Mouse (Mus musculus) midbrain, postnatal 0 days (tissue): ENCODE data around the gene Afg1l. TPM values are rescaled to one million over a fixed set of nuclear protein-coding genes. Genes with fewer than 3 reads are reported as not detected.
A peak's percentile ranks its signal among the peaks of the same experiment; 100 is the strongest.

Experiments used
- ATAC-seq: fragments of 200-750 bp; cut with Nextera tagmentation; 2 replicates; pipeline ENCODE4 v1.8.0; 2017; ENCODE audit warnings: moderate number of reproducible peaks, mild to moderate bottlenecking, moderate TSS enrichment, moderate library complexity; ENCODE audit not compliant: low FRiP score
- DNase-seq: peaks from one replicate; pipeline ENCODE4 v3.0.0-alpha.2; 2015; ENCODE audit warnings: low spot score
- H3K27ac ChIP-seq: fragments of 300-500 bp; sonication (generic); 2 replicates; pipeline ENCODE4 v1.5.1; 2014; ENCODE audit warnings: low read depth, mild to moderate bottlenecking, low read length, mixed read lengths
- H3K27me3 ChIP-seq: fragments of 300-500 bp; sonication (generic); 2 replicates; pipeline ENCODE4 v1.6.1; 2014; ENCODE audit warnings: low read length, control low read depth, mixed read lengths; ENCODE audit not compliant: insufficient read depth
- H3K36me3 ChIP-seq: fragments of 300-500 bp; sonication (generic); 2 replicates; pipeline ENCODE4 v1.6.1; 2014; ENCODE audit warnings: low read length, control low read depth, mixed read lengths; ENCODE audit not compliant: insufficient read depth
- H3K4me1 ChIP-seq: fragments of 300-500 bp; sonication (generic); 2 replicates; pipeline ENCODE4 v1.6.1; 2014; ENCODE audit warnings: mild to moderate bottlenecking, control low read depth, antibody characterized with exemption, low read length, mixed read lengths; ENCODE audit not compliant: insufficient read depth
- H3K4me2 ChIP-seq: fragments of 300-500 bp; sonication (generic); 2 replicates; pipeline ENCODE4 v1.6.1; 2014; ENCODE audit warnings: low read depth, mild to moderate bottlenecking, low read length, mixed read lengths; ENCODE audit not compliant: poor library complexity, severe bottlenecking
- H3K4me3 ChIP-seq: fragments of 300-500 bp; sonication (generic); 2 replicates; pipeline ENCODE4 v1.5.1; 2014; ENCODE audit warnings: low read depth, mild to moderate bottlenecking, low read length, moderate library complexity
- H3K9ac ChIP-seq: fragments of 300-500 bp; sonication (generic); replicated peaks from 2 replicates; pipeline ENCODE4 v1.6.1; 2014; ENCODE audit warnings: mild to moderate bottlenecking, low read length, moderate library complexity, mixed read lengths; ENCODE audit not compliant: poor library complexity, severe bottlenecking
- H3K9me3 ChIP-seq: fragments of 300-500 bp; sonication (generic); 2 replicates; pipeline ENCODE4 v1.6.1; 2016; ENCODE audit warnings: low read length, control low read depth
- CTCF ChIP-seq: IDR thresholded peaks from 2 replicates; pipeline ENCODE4 v1.5.1; 2016; ENCODE audit warnings: antibody characterized with exemption, mild to moderate bottlenecking
- WGBS: fragments of 180-500 bp; shearing (Covaris S2); extraction: QIAGEN DNeasy Blood & Tissue Kit; methylation state at CpG from one replicate; pipeline ENCODE4 v1.1.7; 2014; 5-methylcytosine and 5-hydroxymethylcytosine counted together
- polyA plus RNA-seq: library from polyadenylated mRNA; unstranded; fragments of >200 nt; fragmentation: Nextera tagmentation; extraction: Ambion mirVana; gene quantifications from 2 replicates; pipeline ENCODE4 v1.2.1, GENCODE M21; 2015
- total RNA-seq: library from RNA; depleted of rRNA; stranded (reverse); fragments of >200 nt; gene quantifications from 2 replicates; pipeline ENCODE4 v1.2.3, GENCODE M21; 2014

Afg1l gene
- total and polyA plus RNA-seq, 2 experiments from 2014 or later: 5.8 to 8.5 TPM

- H3K4me1 ChIP-seq: no peaks in the 10 kb centered on the region
- no peaks in the 10 kb centered on the region for H3K27me3 ChIP-seq
- no peak for DNase-seq
- no peak for ATAC-seq
- H3K4me2 ChIP-seq: no peak overlapping the region
- no peak overlapping the region for H3K27ac ChIP-seq
- no peaks in the 10 kb centered on the region for H3K9me3 ChIP-seq
- no peaks in the 10 kb centered on the region for H3K36me3 ChIP-seq
- TF ChIP-seq CTCF: peak; percentile 10; the same call in 1 of the 2 replicates
- H3K9ac ChIP-seq: no peak overlapping the region
- no peak overlapping the region for H3K4me3 ChIP-seq
Measured at GRCm38 (mm10) chr10:42514125-42514524, 35.8 kb upstream of the Afg1l start.

DNA sequence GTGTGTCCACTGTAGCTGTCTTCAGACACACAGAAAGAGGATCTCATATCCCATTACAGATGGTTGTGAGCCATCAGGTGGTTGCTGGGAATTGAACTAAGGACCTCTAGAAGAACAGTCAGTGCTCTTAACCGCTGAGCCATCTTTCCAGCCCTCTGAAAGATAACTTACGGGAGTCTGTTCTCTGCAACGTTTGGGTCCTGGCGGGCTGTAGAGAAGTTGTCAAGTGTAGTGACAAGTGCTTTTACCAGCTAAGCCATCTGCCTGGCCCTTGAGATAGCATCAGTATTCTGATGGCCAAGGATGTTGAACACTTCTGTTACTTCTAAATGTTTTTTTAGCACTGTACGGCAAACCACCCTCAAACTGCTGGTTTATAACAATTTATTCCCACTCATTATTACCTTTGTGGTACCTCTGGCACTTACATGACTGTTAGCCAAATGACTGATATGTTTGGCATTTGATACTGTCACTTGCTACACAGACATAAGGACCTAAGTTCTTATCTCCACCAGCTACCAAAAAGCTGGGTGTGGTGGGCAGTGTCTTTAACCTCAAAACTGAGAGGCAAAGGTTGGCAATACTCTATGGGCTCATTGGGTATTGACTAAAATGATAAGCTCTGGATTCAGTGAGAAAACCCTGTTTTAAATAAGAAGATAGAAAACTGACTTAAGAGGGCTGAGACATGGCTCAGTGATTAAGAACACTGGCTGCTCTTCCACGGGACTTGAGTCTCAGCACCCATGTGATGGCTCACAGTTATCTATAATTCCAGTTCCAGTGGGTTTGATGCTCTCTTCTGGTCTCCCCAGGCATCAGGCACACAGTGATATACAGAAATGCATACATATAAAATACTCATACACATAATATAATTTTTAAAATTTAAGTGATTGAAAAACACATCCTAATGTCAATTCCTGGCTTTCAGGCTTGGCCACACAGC, 33.1 kb upstream of the Afg1l start:
- Histone ChIP-seq H3K27ac (no peak overlapping the region), H3K36me3 (no peaks in the 10 kb centered on the region), H3K9ac (no peak overlapping the region), H3K4me1 (no peaks in the 10 kb centered on the region), H3K9me3 (no peaks in the 10 kb centered on the region), H3K4me2 (no peak overlapping the region), H3K4me3 (no peak overlapping the region), H3K27me3 (no peaks in the 10 kb centered on the region)
- ATAC-seq: no peak
- no peak for TF ChIP-seq CTCF
- no peak for DNase-seq
- 85% methylated on average over 6 of the region's 6 CpGs for WGBS

DNA sequence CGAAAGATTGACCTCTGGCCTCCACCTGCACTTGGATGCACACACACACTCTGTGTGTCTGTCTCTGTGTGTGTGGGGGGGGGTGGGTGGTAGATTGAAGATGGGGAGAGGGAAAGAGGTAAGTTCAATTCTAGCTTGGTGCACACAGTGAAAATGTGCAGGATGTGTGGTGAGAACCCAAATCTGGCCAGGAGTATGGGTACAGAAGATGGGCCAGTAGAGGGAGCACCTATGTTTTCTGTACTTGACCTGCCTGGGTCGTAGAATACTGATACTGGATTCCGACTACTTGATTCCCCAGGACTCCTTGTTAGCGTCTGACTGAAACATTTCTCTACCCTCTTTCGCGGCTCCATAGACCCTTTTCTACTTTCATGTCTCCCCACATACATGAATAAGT, 31.8 kb upstream of the Afg1l start:
- H3K4me3 ChIP-seq: no peak overlapping the region

DNA sequence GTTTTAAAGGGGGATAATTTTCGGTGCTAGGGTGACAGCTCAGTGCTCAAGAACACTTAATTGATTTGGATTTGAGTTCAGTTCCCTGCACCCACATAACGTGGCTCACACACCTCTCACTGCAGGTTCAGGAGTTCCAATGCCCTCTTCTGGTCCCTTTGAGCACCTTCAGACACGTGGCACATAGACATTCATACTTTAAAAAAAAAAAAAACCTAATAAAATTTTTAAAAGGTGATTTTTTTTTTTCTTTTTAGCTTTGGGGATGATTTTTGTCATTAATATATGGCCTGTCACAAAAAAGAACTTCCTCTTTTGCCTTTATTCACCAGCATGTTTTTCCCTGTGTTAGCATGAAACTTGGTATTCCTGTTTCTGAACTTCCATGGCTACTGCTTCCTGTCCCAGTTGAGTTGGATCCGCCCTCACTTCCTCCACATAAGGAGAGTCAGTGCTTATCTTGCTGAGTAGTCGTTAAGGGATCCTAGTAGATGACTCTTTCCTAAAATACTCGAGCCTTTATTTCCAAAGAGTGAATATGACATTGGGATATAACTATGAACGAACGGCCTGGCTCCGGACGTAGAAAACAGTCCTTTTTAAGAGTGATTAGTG, 25.8 kb upstream of the Afg1l start:
- Histone ChIP-seq H3K4me3 (no peak overlapping the region), H3K4me1 (no peaks in the 10 kb centered on the region), H3K9me3 (no peaks in the 10 kb centered on the region), H3K9ac (no peak overlapping the region), H3K4me2 (no peak overlapping the region), H3K36me3 (no peaks in the 10 kb centered on the region), H3K27ac (no peak overlapping the region), H3K27me3 (no peaks in the 10 kb centered on the region)
- DNase-seq (no peak), ATAC-seq (no peak)
- no peak for TF ChIP-seq CTCF
- 91% methylated on average over 10 of the region's 10 CpGs for WGBS

More for the DNA sequence above, 31.8 kb upstream of the Afg1l start:
- 85% methylated on average over 6 of the region's 6 CpGs for WGBS
- DNase-seq (no peak), ATAC-seq (no peak)
- Histone ChIP-seq H3K9me3 (no peaks in the 10 kb centered on the region), H3K27ac (no peak overlapping the region), H3K4me2 (no peak overlapping the region), H3K27me3 (no peaks in the 10 kb centered on the region), H3K9ac (no peak overlapping the region), H3K36me3 (no peaks in the 10 kb centered on the region), H3K4me1 (no peaks in the 10 kb centered on the region)
- no peak for TF ChIP-seq CTCF

GRCm38 (mm10) chr10:42502349-42503111, 24.2 kb upstream of the Afg1l start:
- Histone ChIP-seq H3K27ac (peak overlapping the region; percentile 98), H3K27me3 (no peaks in the 10 kb centered on the region), H3K4me2 (peak overlapping the region; percentile 68), H3K9ac (peak overlapping the region; percentile 87), H3K36me3 (no peaks in the 10 kb centered on the region), H3K9me3 (no peaks in the 10 kb centered on the region), H3K4me3 (peak overlapping the region; percentile 99), H3K4me1 (no peaks in the 10 kb centered on the region)
- peak; percentile 45 for ATAC-seq
- DNase-seq: peak; percentile 62
- WGBS: under 1% methylated on average over 55 of the region's 55 CpGs
- no peak for TF ChIP-seq CTCF
